ENCODE assay signal across 28 mouse cellular contexts in genomic region chr14:33506696-33507095, GRCm38 (mm10). TPM values are rescaled to one million over a fixed set of nuclear protein-coding genes. Genes with fewer than 3 reads are reported as not detected.
DNase-seq lines count a peak whose midpoint lies in the region; TF ChIP-seq lines count a peak whose summit lies in the region.
"Had no signal": no experiment of that assay in that cellular context is flagged by ENCODE, and none has a peak within 500 bp of the region (broad histone marks: within the 10 kb centered on the region; RNA-seq: fewer than 3 reads in every experiment).

No protein-coding gene starts in this region.

- 57% methylated on average over 4 of the region's 4 CpGs for WGBS in olfactory bulb, adult 2 months

- no peak for TF ChIP-seq POLR2A in olfactory bulb, adult 2 months (IDR thresholded peaks at IDR 0.05; ENCODE audit: insufficient read depth, low read depth, low read length)

- intact Hi-C loops in gastrocnemius, postnatal 36 days (cut with DNase I), result no loop called here
- intact Hi-C loops in gastrocnemius, postnatal 14 days (cut with DNase I; ENCODE audit: low total_unique reads), result no loop called here

- TF ChIP-seq CTCF in olfactory bulb, adult 2 months (IDR thresholded peaks at IDR 0.05; ENCODE audit: insufficient read depth, low read depth, low read length), result no peak

- peak overlapping the region; percentile 69 for H3K27ac ChIP-seq in olfactory bulb, adult 2 months (ENCODE audit: insufficient read depth, low read depth, low read length)
- H3K27ac ChIP-seq: forebrain, embryonic 10.5 days; forebrain, embryonic 13.5 days; heart, adult 2 months; heart, embryonic 15.5 days; hindbrain, embryonic 10.5 days; hindbrain, embryonic 13.5 days; intestine, embryonic 15.5 days had no signal

- no peak overlapping the region for H3K4me3 ChIP-seq in olfactory bulb, adult 2 months (ENCODE audit: insufficient read depth, low read depth, low read length)
- H3K4me3 ChIP-seq: forebrain, embryonic 10.5 days; forebrain, embryonic 13.5 days; heart, adult 2 months; heart, embryonic 12.5 days; heart, embryonic 15.5 days; hindbrain, embryonic 10.5 days; hindbrain, embryonic 13.5 days; intestine, embryonic 15.5 days had no signal

- H3K4me1 ChIP-seq in olfactory bulb, adult 2 months (ENCODE audit: control insufficient read depth, insufficient read depth, low read length), result peaks cover 14% of the 10 kb centered on the region
- H3K4me1 ChIP-seq: forebrain, embryonic 10.5 days; forebrain, embryonic 13.5 days; heart, embryonic 12.5 days; heart, embryonic 15.5 days; hindbrain, embryonic 10.5 days; hindbrain, embryonic 13.5 days; intestine, embryonic 15.5 days had no signal

- DNase-seq in gastrocnemius, adult 18-20 months (ENCODE audit: low spot score), result peak; percentile 3
- DNase-seq in gastrocnemius, postnatal 36 days, result no peak
- peak; percentile 8 to 12 for DNase-seq in heart, adult 18-20 months
- no peak for DNase-seq in heart, adult 9 months (ENCODE audit: low spot score in 2 of 2)
- peak; percentile 15 for DNase-seq in gastrocnemius, postnatal 14 days
- DNase-seq in testis, postnatal 14 days (ENCODE audit: low spot score), result no peak
- no peak for DNase-seq in thymus, postnatal 36 days
- DNase-seq: adrenal gland, adult 2 months; adrenal gland, postnatal 14 days; cerebellum, adult 18-20 months; cerebellum, adult 9-10 months; heart, postnatal 10 days; kidney, adult 11 months had no signal

RNA-seq across cellular contexts. Expression of gene Frmpd2, which starts 35.2 kb away (rescaled TPM):
- under 1 TPM in 1 of 2 experiments, not detected in 1; 0.07 TPM for total RNA-seq in gastrocnemius, adult 18-20 months (2021)
- not detected for total RNA-seq in gastrocnemius, postnatal 36 days (2021)
- under 1 TPM in 1 of 2 experiments, not detected in 1; 0.18 TPM for total RNA-seq in heart, adult 18-20 months (2021)
- under 1 TPM in 1 of 2 experiments, not detected in 1; 0.06 TPM for total RNA-seq in gastrocnemius, postnatal 14 days (2021)
- not detected in 2 replicates for polyA plus RNA-seq in olfactory bulb, adult 2 months (2012; ENCODE audit: insufficient read depth, insufficient read length, low replicate concordance, missing spikeins)
- total RNA-seq: adrenal gland, postnatal 14 days; gastrocnemius, adult 8-10 months; heart, adult 2 months; heart, postnatal 10 days; heart, postnatal 36 days; MEL had no signal
- polyA plus RNA-seq: adrenal gland, adult 2 months; C2C12; CD4-positive, CD25-positive, alpha-beta regulatory T cell, adult 4 months; forebrain, embryonic 10.5 days; forebrain, embryonic 13.5 days; forebrain, embryonic 16.5 days; hindbrain, embryonic 13.5 days; intestine, embryonic 15.5 days had no signal

RNA-seq across cellular contexts. Expression of gene Mapk8, which starts 59.7 kb away (rescaled TPM):
- 10 to 100 TPM; 27.8 to 33.2 TPM for total RNA-seq in gastrocnemius, adult 18-20 months (2021)
- 10 to 100 TPM; 26.6 to 28.3 TPM for total RNA-seq in gastrocnemius, postnatal 36 days (2021)
- total RNA-seq in heart, adult 18-20 months (2021), result 10 to 100 TPM; 23.3 to 30.8 TPM
- 10 to 100 TPM; 22.9 to 25.4 TPM for total RNA-seq in gastrocnemius, postnatal 14 days (2021)
- 217 TPM in 1 of 2 replicates, not detected in the other for polyA plus RNA-seq in olfactory bulb, adult 2 months (2012; ENCODE audit: insufficient read depth, insufficient read length, low replicate concordance, missing spikeins)

Comparison
In these comparisons a context has a peak if more than half of its experiments do, and no peak if none do; other contexts are left out.
1. DNase-seq: peak in gastrocnemius, adult 18-20 months (single experiment), heart, adult 18-20 months (2 of 2) and gastrocnemius, postnatal 14 days (single experiment); none in gastrocnemius, postnatal 36 days (0 of 2), heart, adult 9 months (0 of 2), testis, postnatal 14 days (single experiment) and thymus, postnatal 36 days (0 of 2).